Mouse (Mus musculus) limb, embryonic 13.5 days (tissue): Measurements from ENCODE around the gene 9130213A22Rik. TPM values are rescaled to one million over a fixed set of nuclear protein-coding genes. Genes with fewer than 3 reads are reported as not detected.
A peak's percentile ranks its signal among the peaks of the same experiment; 100 is the strongest.

Experiments
- ATAC-seq: fragments of 200-750 bp; cut with Nextera tagmentation; 2 replicates; pipeline ENCODE4 v1.8.0; 2017; ENCODE audit warnings: low read depth, moderate number of reproducible peaks, moderate TSS enrichment; ENCODE audit not compliant: low FRiP score
- H3K27ac ChIP-seq: fragments of 300-500 bp; sonication (generic); 2 replicates; pipeline ENCODE4 v1.5.1; 2015; ENCODE audit warnings: inconsistent platforms, mild to moderate bottlenecking, moderate library complexity
- H3K27me3 ChIP-seq: fragments of 300-500 bp; sonication (generic); 2 replicates; pipeline ENCODE4 v1.6.1; 2015; ENCODE audit warnings: mild to moderate bottlenecking, inconsistent platforms
- H3K36me3 ChIP-seq: fragments of 300-500 bp; sonication (generic); 2 replicates; pipeline ENCODE4 v1.6.1; 2015; ENCODE audit warnings: inconsistent platforms, mild to moderate bottlenecking, moderate library complexity
- H3K4me1 ChIP-seq: fragments of 300-500 bp; sonication (generic); 2 replicates; pipeline ENCODE4 v1.6.1; 2015; ENCODE audit warnings: inconsistent platforms
- H3K4me2 ChIP-seq: fragments of 300-500 bp; sonication (generic); replicated peaks from 2 replicates; pipeline ENCODE4 v1.6.1; 2015; ENCODE audit warnings: inconsistent platforms, mild to moderate bottlenecking, moderate library complexity
- H3K4me3 ChIP-seq: fragments of 300-500 bp; sonication (generic); 2 replicates; pipeline ENCODE4 v1.5.1; 2015; ENCODE audit warnings: moderate library complexity, mild to moderate bottlenecking, inconsistent platforms
- H3K9ac ChIP-seq: fragments of 300-500 bp; sonication (generic); 2 replicates; pipeline ENCODE4 v1.6.1; 2015; ENCODE audit warnings: mild to moderate bottlenecking, inconsistent platforms
- H3K9me3 ChIP-seq: fragments of 300-500 bp; sonication (generic); 2 replicates; pipeline ENCODE4 v1.6.1; 2016; ENCODE audit warnings: inconsistent platforms
- WGBS: fragments of 180-500 bp; shearing (Covaris S2); methylation state at CpG from one replicate; pipeline ENCODE4 v1.1.7; 2015; 5-methylcytosine and 5-hydroxymethylcytosine counted together
- polyA plus RNA-seq: library from polyadenylated mRNA; unstranded; fragments of >200 nt; fragmentation: Nextera tagmentation; extraction: Ambion mirVana; gene quantifications from 2 replicates; pipeline ENCODE4 v1.2.1, GENCODE M21; 2015

Gene 9130213A22Rik
- polyA plus RNA-seq, 1 experiment from 2014 or later = 0.52 TPM

DNA sequence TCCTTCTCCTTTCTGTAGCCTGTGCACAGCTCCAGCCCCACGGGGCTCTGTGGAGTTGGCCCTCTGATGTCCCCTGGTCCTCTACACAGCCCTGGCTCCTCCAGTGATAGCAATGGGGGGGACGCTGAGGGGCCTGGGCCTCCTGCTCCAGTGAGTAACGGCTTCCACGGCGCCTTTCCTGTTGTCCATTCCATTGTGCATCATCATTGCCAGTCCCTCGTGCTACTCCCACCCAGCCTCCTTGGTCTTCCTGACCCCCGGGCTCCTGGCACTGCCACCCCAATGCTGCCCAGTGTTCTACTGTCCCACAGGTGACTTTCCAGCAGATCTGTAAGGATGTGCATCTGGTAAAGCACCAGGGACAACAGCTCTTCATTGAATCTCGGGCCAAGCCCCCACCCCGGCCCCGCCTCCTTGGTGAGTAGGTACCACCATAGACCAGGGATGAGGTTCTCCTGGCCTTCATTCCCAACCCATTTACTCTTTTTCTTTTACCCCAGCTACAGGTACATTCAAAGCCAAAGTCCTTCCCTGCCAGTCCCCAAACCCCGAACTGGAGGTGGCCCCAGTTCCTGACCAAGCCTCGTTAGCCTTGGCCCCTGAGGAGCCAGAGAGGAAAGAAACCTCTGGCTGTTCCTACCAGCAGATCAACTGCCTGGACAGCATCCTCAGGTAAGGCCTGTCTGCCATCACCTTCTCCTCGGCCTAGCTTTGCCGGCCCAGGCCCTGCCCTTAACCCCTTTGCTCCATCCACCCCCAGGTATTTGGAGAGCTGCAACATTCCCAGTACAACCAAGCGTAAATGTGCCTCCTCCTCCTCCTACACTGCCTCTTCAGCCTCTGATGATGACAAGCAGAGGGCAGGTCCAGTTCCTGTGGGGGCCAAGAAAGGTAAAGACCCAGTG lies 18.6 kb downstream of the 9130213A22Rik start:
- Histone ChIP-seq H3K27me3 (no peaks in the 10 kb centered on the region), H3K9me3 (no peaks in the 10 kb centered on the region), H3K4me1 (peaks cover 18% of the 10 kb centered on the region), H3K4me3 (no peak overlapping the region), H3K4me2 (no peak overlapping the region), H3K9ac (no peak overlapping the region), H3K36me3 (peaks cover 83% of the 10 kb centered on the region), H3K27ac (no peak overlapping the region)
- ATAC-seq = no peak
- 90% methylated on average over 15 of the region's 15 CpGs for WGBS

DNA sequence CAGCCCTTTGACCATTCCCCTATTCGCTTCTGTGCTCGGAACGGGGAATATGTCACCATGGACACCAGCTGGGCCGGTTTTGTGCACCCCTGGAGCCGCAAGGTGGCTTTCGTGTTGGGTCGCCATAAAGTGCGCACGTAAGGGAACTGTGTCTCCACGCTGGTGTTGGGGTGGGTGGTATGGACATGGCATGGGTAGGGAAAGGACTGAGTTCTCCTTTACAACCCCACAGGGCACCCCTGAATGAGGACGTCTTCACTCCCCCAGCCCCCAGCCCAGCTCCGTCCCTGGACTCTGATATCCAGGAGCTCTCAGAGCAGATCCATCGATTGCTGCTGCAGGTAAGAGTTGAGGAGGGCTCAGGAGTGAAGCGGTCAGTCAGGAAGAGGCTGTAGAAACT lies 19.3 kb downstream of the 9130213A22Rik start:
- Histone ChIP-seq H3K4me3 (no peak overlapping the region), H3K4me2 (no peak overlapping the region), H3K36me3 (peaks cover 77% of the 10 kb centered on the region), H3K27ac (no peak overlapping the region), H3K4me1 (peaks cover 24% of the 10 kb centered on the region), H3K9ac (no peak overlapping the region), H3K27me3 (no peaks in the 10 kb centered on the region), H3K9me3 (no peaks in the 10 kb centered on the region)
- WGBS = 95% methylated on average over 14 of the region's 14 CpGs
- ATAC-seq = no peak

DNA sequence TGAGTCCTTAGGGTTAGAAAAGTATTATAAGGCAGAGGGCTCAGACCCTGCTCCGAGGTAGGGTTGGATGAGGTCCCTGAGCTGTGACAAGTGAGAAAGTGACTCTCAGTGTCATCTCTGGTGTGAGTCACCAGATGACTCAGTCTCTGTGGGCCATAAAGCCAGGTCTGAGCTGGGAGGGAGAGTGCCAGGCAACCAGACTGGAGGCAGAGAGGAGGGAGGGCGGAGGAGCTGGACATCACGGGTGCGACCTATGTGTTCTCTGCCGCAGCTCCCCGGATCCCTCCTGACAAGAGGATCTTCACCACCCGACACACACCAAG lies 20.0 kb downstream of the 9130213A22Rik start:
- H3K9ac ChIP-seq = no peak overlapping the region
- no peaks in the 10 kb centered on the region for H3K27me3 ChIP-seq
- ATAC-seq = no peak
- H3K27ac ChIP-seq = no peak overlapping the region
- peaks cover 69% of the 10 kb centered on the region for H3K36me3 ChIP-seq
- H3K4me2 ChIP-seq = no peak overlapping the region
- H3K9me3 ChIP-seq = no peaks in the 10 kb centered on the region
- 95% methylated on average over 7 of the region's 7 CpGs for WGBS
- no peak overlapping the region for H3K4me3 ChIP-seq
- peaks cover 32% of the 10 kb centered on the region for H3K4me1 ChIP-seq

DNA sequence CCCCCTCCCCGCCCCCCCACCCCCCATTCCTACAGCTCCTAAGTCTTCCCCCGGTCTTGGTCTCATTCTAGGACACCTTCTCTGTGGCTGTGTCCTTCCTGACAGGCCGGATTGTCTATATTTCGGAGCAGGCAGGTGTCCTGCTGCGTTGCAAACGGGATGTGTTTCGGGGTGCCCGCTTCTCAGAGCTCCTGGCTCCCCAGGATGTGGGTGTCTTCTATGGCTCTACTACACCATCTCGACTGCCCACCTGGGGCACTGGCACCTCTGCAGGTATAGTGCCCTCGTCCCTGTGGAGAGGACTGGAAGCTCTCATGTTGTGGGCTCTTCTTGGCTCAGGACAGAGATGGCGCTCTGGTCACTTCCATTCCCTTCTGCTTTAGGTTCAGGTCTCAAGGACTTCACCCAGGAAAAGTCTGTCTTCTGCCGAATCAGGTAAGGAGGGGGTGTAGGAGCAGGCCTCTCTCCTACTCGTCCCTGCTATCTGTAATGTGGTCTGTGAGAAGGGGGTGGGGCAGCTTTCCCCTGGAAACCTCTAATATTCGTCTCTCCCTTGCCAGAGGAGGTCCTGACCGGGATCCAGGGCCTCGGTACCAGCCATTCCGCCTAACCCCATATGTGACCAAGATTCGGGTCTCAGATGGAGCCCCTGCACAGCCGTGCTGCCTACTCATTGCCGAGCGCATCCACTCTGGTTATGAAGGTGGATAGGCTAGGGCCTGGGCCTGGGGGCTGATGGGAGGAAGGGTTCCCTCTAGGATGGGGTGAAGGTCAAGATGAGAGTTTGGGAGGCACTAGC lies 20.6 kb downstream of the 9130213A22Rik start:
- H3K27ac ChIP-seq = no peak overlapping the region
- no peak for ATAC-seq
- 90% methylated on average over 21 of the region's 21 CpGs for WGBS
- no peak overlapping the region for H3K4me3 ChIP-seq
- H3K9me3 ChIP-seq = no peaks in the 10 kb centered on the region
- no peaks in the 10 kb centered on the region for H3K27me3 ChIP-seq
- peaks cover 64% of the 10 kb centered on the region for H3K36me3 ChIP-seq
- no peak overlapping the region for H3K9ac ChIP-seq
- no peak overlapping the region for H3K4me2 ChIP-seq
- peaks cover 36% of the 10 kb centered on the region for H3K4me1 ChIP-seq

DNA sequence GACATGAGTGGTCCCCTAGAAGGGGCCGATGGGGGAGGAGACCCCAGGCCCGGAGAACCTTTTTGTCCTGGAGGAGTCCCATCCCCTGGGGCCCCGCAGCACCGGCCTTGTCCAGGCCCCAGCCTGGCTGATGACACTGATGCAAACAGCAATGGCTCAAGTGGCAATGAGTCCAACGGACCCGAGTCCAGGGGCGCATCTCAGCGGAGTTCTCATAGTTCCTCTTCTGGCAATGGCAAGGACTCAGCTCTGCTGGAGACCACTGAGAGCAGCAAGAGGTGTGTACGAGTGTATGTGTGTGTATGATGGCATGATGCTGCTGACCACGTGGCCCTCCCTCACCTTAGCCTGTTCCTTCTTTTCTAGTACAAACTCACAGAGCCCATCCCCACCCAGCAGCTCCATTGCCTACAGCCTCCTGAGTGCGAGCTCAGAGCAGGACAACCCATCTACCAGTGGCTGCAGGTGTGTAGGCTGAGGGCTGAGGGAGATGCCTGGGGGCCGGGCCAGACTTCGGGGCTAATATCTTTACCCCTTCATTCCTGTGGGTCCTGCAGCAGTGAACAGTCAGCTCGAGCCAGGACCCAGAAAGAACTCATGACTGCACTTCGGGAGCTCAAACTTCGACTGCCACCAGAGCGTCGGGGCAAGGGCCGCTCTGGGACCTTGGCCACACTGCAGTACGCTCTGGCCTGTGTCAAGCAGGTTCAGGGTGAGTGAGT lies 21.6 kb downstream of the 9130213A22Rik start:
- no peak for ATAC-seq
- Histone ChIP-seq H3K4me3 (peak overlapping the region; percentile 69), H3K36me3 (peaks cover 53% of the 10 kb centered on the region), H3K4me1 (peaks cover 46% of the 10 kb centered on the region), H3K4me2 (peak overlapping the region; percentile 98), H3K9me3 (no peaks in the 10 kb centered on the region), H3K9ac (peak overlapping the region; percentile 72), H3K27ac (peak overlapping the region; percentile 74; the same call in 1 of the 2 replicates), H3K27me3 (no peaks in the 10 kb centered on the region)
- 91% methylated on average over 20 of the region's 20 CpGs for WGBS

DNA sequence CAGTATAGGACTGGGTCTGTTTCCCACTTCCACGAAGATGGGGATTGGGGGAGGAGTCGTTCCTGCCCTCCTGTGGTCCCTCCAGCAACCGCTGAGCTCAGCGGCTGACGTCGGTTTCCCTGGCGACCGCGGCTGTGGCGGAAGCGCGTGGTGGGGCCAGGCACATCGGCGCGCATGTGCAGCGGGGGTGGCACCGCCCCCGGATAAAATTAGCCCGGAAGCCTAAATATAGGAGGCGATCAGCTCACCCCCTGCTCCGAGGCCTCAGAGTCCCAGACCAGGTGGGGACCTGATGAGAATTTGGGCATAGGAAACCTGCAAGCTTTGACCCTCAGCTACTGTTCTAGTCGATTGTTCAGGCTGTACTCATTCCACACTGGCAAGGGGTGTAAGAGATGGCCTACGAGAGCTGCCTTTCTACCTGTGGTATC lies 22.5 kb downstream of the 9130213A22Rik start:
- ATAC-seq = peak; percentile 7; the same call in 1 of the 2 replicates
- WGBS = 1% methylated on average over 23 of the region's 23 CpGs

DNA sequence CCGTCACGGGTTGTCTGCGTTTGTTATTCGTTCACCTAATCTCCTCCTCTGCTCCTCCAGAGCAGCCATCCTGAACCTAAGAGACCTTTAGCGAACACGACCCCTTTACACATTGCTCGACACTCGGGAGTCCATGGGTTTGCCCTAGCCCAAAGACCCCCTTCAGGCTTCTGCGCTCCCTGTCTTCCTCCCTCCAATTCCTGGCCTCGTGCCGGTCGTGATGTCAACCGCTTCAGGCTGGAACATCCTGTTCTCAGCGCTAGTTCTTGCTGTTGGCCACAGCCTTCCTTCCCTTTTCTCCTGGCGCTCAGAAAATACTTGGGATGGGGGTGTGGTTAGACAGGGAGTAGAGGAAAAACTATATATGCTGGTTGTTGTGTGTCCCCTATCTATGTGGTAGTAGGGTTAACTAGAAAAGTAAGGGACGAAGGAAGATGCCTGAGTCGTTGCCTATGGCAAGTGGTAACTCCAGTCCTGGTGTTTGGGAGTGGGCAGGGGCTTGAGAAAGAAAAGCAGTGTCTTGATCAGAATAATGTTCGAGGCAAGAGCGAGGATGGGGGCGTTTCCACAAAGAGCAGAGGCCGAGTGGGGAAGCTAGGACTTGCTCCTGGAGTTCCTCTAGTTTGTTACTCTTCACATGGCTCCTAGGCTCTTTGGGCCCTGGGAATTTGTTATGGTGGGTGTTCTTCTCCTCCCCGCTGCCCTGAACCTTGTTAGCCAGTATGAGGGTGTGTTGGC lies 23.0 kb downstream of the 9130213A22Rik start:
- Histone ChIP-seq H3K9me3 (no peaks in the 10 kb centered on the region), H3K4me2 (peak overlapping the region; percentile 98), H3K9ac (peak overlapping the region; percentile 72), H3K36me3 (peaks cover 39% of the 10 kb centered on the region), H3K4me1 (peaks cover 52% of the 10 kb centered on the region), H3K27me3 (no peaks in the 10 kb centered on the region), H3K4me3 (peak overlapping the region; percentile 69), H3K27ac (peak overlapping the region; percentile 92)
- 1% methylated on average over 22 of the region's 22 CpGs for WGBS
- ATAC-seq = no peak

More for the DNA sequence above, 22.5 kb downstream of the 9130213A22Rik start:
- H3K4me2 ChIP-seq = peak overlapping the region; percentile 98
- H3K9me3 ChIP-seq = no peaks in the 10 kb centered on the region
- H3K27ac ChIP-seq = peak overlapping the region; percentile 92; the same call in 1 of the 2 replicates
- H3K9ac ChIP-seq = peak overlapping the region; percentile 72
- H3K4me3 ChIP-seq = peak overlapping the region; percentile 69
- H3K36me3 ChIP-seq = peaks cover 45% of the 10 kb centered on the region
- H3K4me1 ChIP-seq = peaks cover 50% of the 10 kb centered on the region
- H3K27me3 ChIP-seq = no peaks in the 10 kb centered on the region

DNA sequence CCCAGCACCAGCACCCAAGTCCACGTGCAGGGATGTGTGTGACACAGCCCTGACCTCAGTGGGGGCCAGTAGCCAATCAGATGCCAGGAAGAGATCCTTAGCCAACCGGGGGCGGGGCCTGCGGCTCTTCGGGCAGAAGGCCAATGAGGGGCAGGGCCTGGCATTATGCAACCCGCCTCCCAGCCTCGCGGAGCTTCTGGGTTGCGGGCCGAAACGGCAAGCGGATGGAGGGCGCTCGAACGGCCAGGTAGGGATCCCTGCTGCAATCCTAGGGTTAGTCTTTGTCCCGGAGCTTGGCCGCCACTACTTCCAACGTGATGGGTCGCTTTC lies 23.7 kb downstream of the 9130213A22Rik start:
- H3K4me1 ChIP-seq = peaks cover 54% of the 10 kb centered on the region
- peak overlapping the region; percentile 69 for H3K4me3 ChIP-seq
- peak overlapping the region; percentile 98 for H3K4me2 ChIP-seq
- peaks cover 33% of the 10 kb centered on the region for H3K36me3 ChIP-seq
- no peaks in the 10 kb centered on the region for H3K9me3 ChIP-seq
- no peak for ATAC-seq
- WGBS = under 1% methylated on average over 19 of the region's 19 CpGs
- H3K9ac ChIP-seq = peak overlapping the region; percentile 72
- H3K27ac ChIP-seq = peak overlapping the region; percentile 92
- no peaks in the 10 kb centered on the region for H3K27me3 ChIP-seq

DNA sequence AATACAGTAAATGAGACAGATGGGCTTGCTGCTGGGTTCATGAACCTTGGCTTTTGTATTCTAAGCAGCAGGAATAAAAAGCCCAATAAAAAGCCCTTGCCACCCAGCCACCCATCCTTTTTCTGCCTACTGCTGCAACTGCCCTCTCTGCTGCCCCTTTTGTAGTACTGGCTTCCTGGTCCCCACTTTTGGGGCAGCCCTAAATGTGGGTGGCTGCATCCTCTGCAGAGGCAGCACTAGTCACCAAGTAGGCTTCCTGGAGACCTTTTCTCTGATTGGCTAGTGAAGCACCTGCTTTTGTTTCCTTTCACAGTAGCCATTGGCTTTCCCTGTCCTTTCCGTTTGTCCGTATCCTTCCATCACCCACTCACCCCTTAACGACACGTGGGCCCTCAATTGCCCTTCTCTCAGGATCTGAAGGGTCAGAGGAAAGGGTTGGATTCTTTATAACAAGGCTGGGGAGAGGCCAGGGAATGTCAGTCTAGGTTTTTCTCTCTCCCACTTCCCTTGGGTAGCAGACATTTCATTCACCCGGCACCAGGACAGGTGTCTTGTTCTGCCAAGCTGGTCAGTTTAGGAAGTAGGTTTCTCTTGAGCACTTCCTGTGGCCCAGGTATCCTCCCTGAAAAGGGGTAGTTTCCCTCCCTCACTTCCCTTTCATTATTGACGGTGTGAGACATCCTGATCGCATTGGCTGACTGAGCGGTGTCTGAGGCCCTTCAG lies 24.2 kb downstream of the 9130213A22Rik start:
- 22% methylated on average over 8 of the region's 8 CpGs for WGBS
- H3K27me3 ChIP-seq = no peaks in the 10 kb centered on the region
- peak overlapping the region; percentile 72 for H3K9ac ChIP-seq
- no peak for ATAC-seq
- no peaks in the 10 kb centered on the region for H3K9me3 ChIP-seq
- peaks cover 27% of the 10 kb centered on the region for H3K36me3 ChIP-seq
- H3K4me3 ChIP-seq = peak overlapping the region; percentile 69
- H3K27ac ChIP-seq = peak overlapping the region; percentile 92
- H3K4me1 ChIP-seq = peaks cover 54% of the 10 kb centered on the region
- H3K4me2 ChIP-seq = peak overlapping the region; percentile 98

DNA sequence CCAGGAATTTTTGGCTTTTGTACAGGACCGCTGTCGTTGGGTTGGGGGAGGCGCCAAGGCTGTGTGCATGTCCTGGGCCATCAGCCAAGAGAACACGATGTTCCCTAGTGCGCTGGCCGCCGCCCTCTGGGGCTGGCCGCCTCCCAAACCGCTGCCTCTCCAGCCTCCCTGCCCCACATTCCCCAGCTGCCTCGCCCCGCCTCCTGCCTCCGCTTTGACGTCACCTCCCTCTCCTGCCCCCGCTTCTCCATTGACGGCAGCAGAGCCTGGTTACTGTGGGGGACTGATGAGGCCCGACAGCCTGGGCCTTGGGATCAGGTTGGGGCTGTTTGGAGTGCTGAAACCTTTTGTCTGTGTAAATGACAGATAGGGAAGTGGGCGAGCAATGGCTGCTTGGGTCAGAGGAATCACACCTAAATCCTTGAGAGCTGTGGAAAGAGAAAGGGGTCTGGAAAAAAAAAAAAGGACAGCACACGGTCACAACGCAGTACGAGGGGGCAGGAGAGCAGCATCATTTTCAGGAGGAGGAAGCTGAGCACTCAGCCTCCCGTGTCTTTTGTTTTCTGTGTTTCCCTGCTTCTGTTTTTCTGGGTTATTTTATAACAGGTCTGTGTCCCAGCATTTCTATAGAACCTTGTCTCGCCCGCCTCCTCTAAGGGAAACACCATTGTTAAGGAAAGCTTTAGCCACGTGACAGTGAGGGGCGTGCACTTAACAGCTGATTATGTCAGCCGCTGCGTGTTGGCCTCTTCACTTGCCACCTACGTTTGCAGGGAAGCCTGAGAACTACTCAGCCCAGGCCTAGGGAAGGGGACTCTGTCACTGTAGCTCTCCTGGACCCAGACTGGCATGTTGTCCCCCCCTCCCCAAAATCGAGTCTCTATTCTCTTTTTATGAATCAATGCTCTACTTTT lies 25.1 kb downstream of the 9130213A22Rik start:
- WGBS = 3% methylated on average over 29 of the region's 29 CpGs
- Histone ChIP-seq H3K4me1 (peaks cover 54% of the 10 kb centered on the region), H3K9ac (peak overlapping the region; percentile 58), H3K4me3 (peak overlapping the region; percentile 69), H3K27me3 (no peaks in the 10 kb centered on the region), H3K27ac (peak overlapping the region; percentile 92), H3K36me3 (peaks cover 24% of the 10 kb centered on the region), H3K9me3 (no peaks in the 10 kb centered on the region), H3K4me2 (peak overlapping the region; percentile 98)
- peak; percentile 34 for ATAC-seq
